In the genomic region with DNA sequence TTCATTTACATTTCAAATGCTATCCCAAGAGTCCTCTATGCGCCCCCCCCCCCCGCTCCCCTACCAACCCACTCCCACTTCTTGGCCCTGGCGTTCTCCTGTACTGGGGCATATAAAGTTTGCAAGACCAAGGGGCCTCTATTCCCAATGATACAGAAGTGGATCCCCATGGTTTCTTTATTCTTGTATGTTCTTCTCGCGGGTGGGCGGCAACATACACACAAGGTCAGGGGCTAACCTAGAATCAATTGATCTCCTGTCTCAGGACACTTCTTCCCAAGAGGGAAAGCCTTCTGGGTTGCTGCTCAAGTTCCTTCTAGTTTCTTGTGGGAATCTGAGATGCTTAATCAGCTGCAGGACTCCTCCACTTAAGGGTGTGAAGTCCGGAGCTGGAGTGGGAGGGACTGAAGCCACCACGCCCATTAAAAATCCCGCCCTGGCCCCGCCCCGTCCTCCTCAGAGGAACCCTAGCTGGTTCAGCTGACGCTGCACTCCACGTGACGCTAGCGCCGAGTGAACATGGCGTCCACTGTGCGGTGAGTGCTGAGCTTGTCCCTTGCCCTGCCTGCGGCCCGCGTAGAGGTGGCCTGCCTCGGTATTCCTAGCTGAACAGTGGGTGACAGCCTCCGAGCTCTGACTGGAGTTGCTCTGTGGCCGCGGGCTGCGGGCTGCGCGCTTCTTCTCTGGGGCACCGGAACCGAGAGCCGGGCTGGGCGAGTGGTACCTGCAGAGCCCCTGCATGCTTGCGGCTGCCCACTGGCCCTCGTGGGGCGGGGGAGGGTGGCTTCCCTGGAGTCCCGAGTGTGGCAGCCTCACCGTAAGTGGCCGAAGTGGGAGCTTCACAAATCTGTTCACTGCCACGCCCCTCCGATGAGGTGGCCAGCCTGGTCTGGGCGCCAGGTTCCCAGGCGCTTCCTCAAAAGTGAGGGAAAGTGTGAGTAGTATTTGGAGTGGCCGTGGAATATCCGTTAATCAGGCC, we compare ENCODE assay signal across 8 mouse cellular contexts. TPM values are rescaled to one million over a fixed set of nuclear protein-coding genes. Genes with fewer than 3 reads are reported as not detected.
DNase-seq lines count a peak whose midpoint lies in the region; ATAC-seq and TF ChIP-seq lines count a peak whose summit lies in the region.

A gene (plus strand): TSS at position 461 of the 979 bp plus-strand sequence.

- H3K36me3 ChIP-seq in embryonic facial prominence, embryonic 13.5 days = no peaks in the 10 kb centered on the region
- no peaks in the 10 kb centered on the region for H3K36me3 ChIP-seq in kidney, adult 2 months (ENCODE audit: control insufficient read depth, insufficient read depth, low read length)
- no peaks in the 10 kb centered on the region for H3K36me3 ChIP-seq in limb, embryonic 14.5 days (ENCODE audit: control insufficient read depth, insufficient read depth, low read length)
- H3K36me3 ChIP-seq in midbrain, postnatal 0 days (ENCODE audit: insufficient read depth, low read length) = no peaks in the 10 kb centered on the region

- TF ChIP-seq CTCF in kidney, adult 2 months (conservative IDR thresholded peaks at IDR 0.05; ENCODE audit: insufficient read depth, insufficient read length, low read depth, low read length) = no peak
- TF ChIP-seq CTCF in midbrain, postnatal 0 days (IDR thresholded peaks at IDR 0.05) = no peak

- H3K4me3 ChIP-seq in embryonic facial prominence, embryonic 13.5 days = peak within 1 kb of the TSS; percentile 95
- H3K4me3 ChIP-seq in kidney, adult 2 months (ENCODE audit: insufficient read depth, low read depth, low read length) = peak within 1 kb of the TSS; percentile 97
- H3K4me3 ChIP-seq in limb, embryonic 14.5 days (replicated peaks; ENCODE audit: low read length) = peak within 1 kb of the TSS; percentile 89
- peak within 1 kb of the TSS; percentile 89 for H3K4me3 ChIP-seq in midbrain, postnatal 0 days (ENCODE audit: low read depth, low read length)

- H3K4me1 ChIP-seq in embryonic facial prominence, embryonic 13.5 days = peaks cover 14% of the 10 kb centered on the region
- peaks cover 39% of the 10 kb centered on the region; the same call in 1 of the 2 replicates for H3K4me1 ChIP-seq in kidney, adult 2 months (ENCODE audit: control insufficient read depth, insufficient read depth, low read length)
- peaks cover 5% of the 10 kb centered on the region for H3K4me1 ChIP-seq in limb, embryonic 14.5 days (ENCODE audit: control insufficient read depth, insufficient read depth, low read length)
- H3K4me1 ChIP-seq in midbrain, postnatal 0 days (ENCODE audit: insufficient read depth, low read length) = peaks cover 7% of the 10 kb centered on the region; the same call in 1 of the 2 replicates

- peaks cover 11% of the 10 kb centered on the region; the same call in 1 of the 2 replicates for H3K27me3 ChIP-seq in embryonic facial prominence, embryonic 13.5 days
- no peaks in the 10 kb centered on the region for H3K27me3 ChIP-seq in kidney, adult 2 months (replicated peaks; ENCODE audit: control insufficient read depth, insufficient read depth, low read length)
- no peaks in the 10 kb centered on the region for H3K27me3 ChIP-seq in limb, embryonic 14.5 days (ENCODE audit: control insufficient read depth, insufficient read depth, low read length)
- H3K27me3 ChIP-seq in midbrain, postnatal 0 days (ENCODE audit: insufficient read depth, low read length) = peaks cover 4% of the 10 kb centered on the region; the same call in 1 of the 2 replicates

- ATAC-seq in embryonic facial prominence, embryonic 13.5 days (ENCODE audit: insufficient number of reproducible peaks, insufficient read depth, low FRiP score, low TSS enrichment, low read depth) = peak; percentile 93
- ATAC-seq in limb, embryonic 14.5 days (ENCODE audit: low FRiP score, low read depth) = peak; percentile 99
- ATAC-seq in midbrain, postnatal 0 days (ENCODE audit: low FRiP score) = peak; percentile 91

- DNase-seq in 3134 (ENCODE audit: extremely low read depth, insufficient read length, low spot score) = peak; percentile 91
- peak; percentile 90 to 93 for DNase-seq in adrenal gland, postnatal 36 days
- peak; percentile 88 to 89 for DNase-seq in heart, adult 18-20 months
- DNase-seq in kidney, adult 2 months = peak; percentile 94
- DNase-seq in limb, embryonic 14.5 days (ENCODE audit: low spot score) = peak; percentile 96
- peak; percentile 92 for DNase-seq in midbrain, postnatal 0 days (ENCODE audit: low spot score)
- peak; percentile 42 to 65 for DNase-seq in spleen, postnatal 14 days (ENCODE audit: low spot score in 2 of 2)

- peak within 1 kb of the TSS; percentile 83 for H3K9ac ChIP-seq in embryonic facial prominence, embryonic 13.5 days
- peak within 1 kb of the TSS; percentile 79 for H3K9ac ChIP-seq in limb, embryonic 14.5 days (ENCODE audit: low read depth, low read length, severe bottlenecking)
- H3K9ac ChIP-seq in midbrain, postnatal 0 days (replicated peaks; ENCODE audit: low read length, poor library complexity, severe bottlenecking) = peak within 1 kb of the TSS; percentile 54

- WGBS in embryonic facial prominence, embryonic 13.5 days = 6% methylated on average over 44 of the region's 44 CpGs
- 5% methylated on average over 44 of the region's 44 CpGs for WGBS in kidney, adult 2 months
- WGBS in limb, embryonic 14.5 days = 7% methylated on average over 44 of the region's 44 CpGs
- 8% methylated on average over 43 of the region's 44 CpGs for WGBS in midbrain, postnatal 0 days

- peak; percentile 87 for TF ChIP-seq POLR2A in kidney, adult 2 months (IDR thresholded peaks at IDR 0.05; ENCODE audit: low read depth, low read length)
- TF ChIP-seq POLR2A in limb, embryonic 14.5 days (IDR thresholded peaks at IDR 0.05; ENCODE audit: borderline replicate concordance, extremely low read depth, insufficient read depth, insufficient read length) = peak; percentile 71; the same call in 1 of the 2 replicates

- peak within 1 kb of the TSS; percentile 93 for H3K4me2 ChIP-seq in embryonic facial prominence, embryonic 13.5 days
- H3K4me2 ChIP-seq in limb, embryonic 14.5 days (replicated peaks; ENCODE audit: low read depth, low read length, severe bottlenecking) = peak within 1 kb of the TSS; percentile 94
- H3K4me2 ChIP-seq in midbrain, postnatal 0 days (ENCODE audit: low read depth, low read length, poor library complexity, severe bottlenecking) = peak within 1 kb of the TSS; percentile 96

- H3K9me3 ChIP-seq in embryonic facial prominence, embryonic 13.5 days = no peaks in the 10 kb centered on the region
- no peaks in the 10 kb centered on the region for H3K9me3 ChIP-seq in limb, embryonic 14.5 days (ENCODE audit: control insufficient read depth, low read length)
- no peaks in the 10 kb centered on the region for H3K9me3 ChIP-seq in midbrain, postnatal 0 days (ENCODE audit: low read length)

- H3K27ac ChIP-seq in embryonic facial prominence, embryonic 13.5 days = no peak within 1 kb of the TSS
- H3K27ac ChIP-seq in kidney, adult 2 months (ENCODE audit: insufficient read depth, low read depth, low read length) = peak within 1 kb of the TSS; percentile 74
- no peak within 1 kb of the TSS for H3K27ac ChIP-seq in limb, embryonic 14.5 days (replicated peaks; ENCODE audit: low read depth, low read length)
- no peak within 1 kb of the TSS for H3K27ac ChIP-seq in midbrain, postnatal 0 days (ENCODE audit: low read depth, low read length)

RNA-seq across cellular contexts. Expression of the gene that starts here (rescaled TPM):
- 100 to 1,000 TPM in 1 of 2 experiments, 10 to 100 TPM in 1; 85.8 to 112 TPM for total RNA-seq in adrenal gland, postnatal 36 days (2021)
- 50.8 and 53.4 TPM in 2 replicates for polyA plus RNA-seq in embryonic facial prominence, embryonic 13.5 days (2015; fragmentation: Nextera tagmentation; extraction: Ambion mirVana)
- total RNA-seq in heart, adult 18-20 months (2021) = 10 to 100 TPM; 28.0 to 34.4 TPM
- polyA plus RNA-seq in kidney, adult 2 months (2012; rRNA removed) = 299 and 326 TPM in 2 replicates
- 51.4 and 56.9 TPM in 2 replicates for polyA plus RNA-seq in limb, embryonic 14.5 days (2012; rRNA removed)
- 72.4 and 78.4 TPM in 2 replicates for polyA plus RNA-seq in limb, embryonic 14.5 days (2014; fragmentation: Nextera tagmentation; extraction: Ambion mirVana)
- 57.4 and 60.8 TPM in 2 replicates for total RNA-seq in midbrain, postnatal 0 days (2014; rRNA removed)
- 69.8 and 70.1 TPM in 2 replicates for polyA plus RNA-seq in midbrain, postnatal 0 days (2015; fragmentation: Nextera tagmentation; extraction: Ambion mirVana)
